Mouse (Mus musculus) limb, embryonic 14.5 days (tissue): ENCODE measurements at regions not wholly inside any gene's neighbourhood (a gene's known extent, or its start where the extent isn't known, plus 50 kb on each side); places are given as distances from the start of the nearest gene placed in this dataset.

Source experiments
- ATAC-seq: fragments of 200-750 bp; cut with Nextera tagmentation; 2 replicates; pipeline ENCODE4 v1.8.0; 2017; ENCODE audit warnings: low read depth, moderate number of reproducible peaks, moderate TSS enrichment; ENCODE audit not compliant: low FRiP score
- DNase-seq: peaks from one replicate; pipeline ENCODE4 v3.0.0-alpha.2; 2015; ENCODE audit warnings: low spot score
- H3K27ac ChIP-seq: fragments of 300-500 bp; sonication (generic); replicated peaks from 2 replicates; pipeline ENCODE4 v1.5.1; 2014; ENCODE audit warnings: low read depth, mild to moderate bottlenecking, low read length, moderate library complexity, mixed read lengths
- H3K27me3 ChIP-seq: fragments of 300-500 bp; sonication (generic); 2 replicates; pipeline ENCODE4 v1.6.1; 2014; ENCODE audit warnings: low read length, mixed read lengths; ENCODE audit not compliant: control insufficient read depth, insufficient read depth
- H3K36me3 ChIP-seq: fragments of 300-500 bp; sonication (generic); 2 replicates; pipeline ENCODE4 v1.6.1; 2014; ENCODE audit warnings: mild to moderate bottlenecking, low read length, moderate library complexity, mixed read lengths; ENCODE audit not compliant: control insufficient read depth, insufficient read depth
- H3K4me1 ChIP-seq: fragments of 300-500 bp; sonication (generic); 2 replicates; pipeline ENCODE4 v1.6.1; 2014; ENCODE audit warnings: antibody characterized with exemption, low read length, mixed read lengths; ENCODE audit not compliant: control insufficient read depth, insufficient read depth
- H3K4me2 ChIP-seq: fragments of 300-500 bp; sonication (generic); replicated peaks from 2 replicates; pipeline ENCODE4 v1.6.1; 2014; ENCODE audit warnings: low read depth, mild to moderate bottlenecking, low read length, moderate library complexity; ENCODE audit not compliant: severe bottlenecking
- H3K4me3 ChIP-seq: fragments of 300-500 bp; sonication (generic); replicated peaks from 2 replicates; pipeline ENCODE4 v1.5.1; 2014; ENCODE audit warnings: low read length
- H3K9ac ChIP-seq: fragments of 300-500 bp; sonication (generic); 2 replicates; pipeline ENCODE4 v1.6.1; 2014; ENCODE audit warnings: mild to moderate bottlenecking, low read depth, low read length, moderate library complexity; ENCODE audit not compliant: severe bottlenecking
- H3K9me3 ChIP-seq: fragments of 300-500 bp; sonication (generic); 2 replicates; pipeline ENCODE4 v1.6.1; 2016; ENCODE audit warnings: low read length; ENCODE audit not compliant: control insufficient read depth
- POLR2A ChIP-seq: fragments of 200-500 bp; IDR thresholded peaks from 2 replicates; pipeline ENCODE4 v1.8.0; 2012; ENCODE audit warnings: inconsistent platforms, mild to moderate bottlenecking, moderate library complexity, borderline replicate concordance; ENCODE audit not compliant: insufficient read depth, insufficient read length; ENCODE audit errors: extremely low read depth
- WGBS: fragments of 180-500 bp; shearing (Covaris S2); extraction: QIAGEN DNeasy Blood & Tissue Kit; methylation state at CpG from one replicate; pipeline ENCODE4 v1.1.7; 2014; 5-methylcytosine and 5-hydroxymethylcytosine counted together

DNA sequence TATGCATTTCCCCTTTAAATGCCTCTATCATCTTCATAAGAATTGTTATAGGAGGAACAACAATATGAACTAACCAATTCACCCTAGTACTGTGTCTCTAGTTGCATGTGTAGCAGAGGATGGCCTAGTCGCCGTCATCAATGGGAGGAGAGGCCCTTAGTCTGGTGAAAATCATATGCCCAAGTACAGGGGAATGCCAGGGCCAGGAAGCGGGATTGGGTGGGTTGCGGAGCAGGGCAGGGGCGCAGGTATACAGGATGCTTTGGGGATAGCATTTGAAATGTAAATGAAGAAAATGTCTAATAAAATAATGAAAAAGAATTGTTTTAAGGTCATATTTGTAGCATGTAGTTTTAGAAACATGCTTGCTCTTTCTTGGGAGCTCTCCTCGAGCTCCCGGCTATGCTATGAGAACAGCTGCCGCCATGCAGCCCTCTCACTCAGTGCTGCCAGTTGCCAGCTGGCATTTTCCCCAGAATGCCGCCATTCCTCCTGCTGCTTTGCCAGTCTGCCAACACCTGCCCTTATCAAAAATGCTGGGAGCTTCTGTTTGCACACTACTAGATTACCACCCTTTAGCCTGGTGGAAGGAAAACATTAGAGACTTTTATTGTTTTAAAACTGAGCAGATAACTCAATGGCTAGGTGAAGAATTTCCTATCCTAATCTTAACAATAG is 848.9 kb downstream of the Brinp3 start:
- ATAC-seq = no peak
- H3K27ac ChIP-seq = no peak overlapping the region
- TF ChIP-seq POLR2A = no peak
- H3K36me3 ChIP-seq = no peaks in the 10 kb centered on the region
- no peak overlapping the region for H3K4me3 ChIP-seq
- no peaks in the 10 kb centered on the region for H3K4me1 ChIP-seq
- H3K9me3 ChIP-seq = no peaks in the 10 kb centered on the region
- H3K4me2 ChIP-seq = no peak overlapping the region
- WGBS = 91% methylated on average over 9 of the region's 9 CpGs
- no peaks in the 10 kb centered on the region for H3K27me3 ChIP-seq
- DNase-seq = no peak
- no peak overlapping the region for H3K9ac ChIP-seq

DNA sequence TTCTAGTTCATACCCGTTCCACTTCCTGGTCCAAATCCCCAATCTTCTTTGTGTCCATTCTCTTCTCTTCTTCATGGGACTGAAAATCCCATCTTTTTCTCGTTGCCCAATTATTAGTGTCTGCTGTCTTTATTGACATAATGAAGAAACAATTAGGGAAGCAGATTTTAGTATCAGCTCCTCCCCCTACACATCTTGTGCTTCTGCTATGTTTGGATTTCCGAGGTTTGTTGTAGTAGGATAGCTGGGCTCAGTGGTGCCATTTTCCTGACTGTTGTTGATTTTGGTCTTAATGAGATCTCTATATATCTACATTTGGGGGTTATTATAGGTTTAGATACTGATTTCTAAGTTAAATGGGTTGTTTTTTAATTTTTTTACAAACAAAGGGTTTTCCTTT is 849.5 kb downstream of the Brinp3 start:
- no peaks in the 10 kb centered on the region for H3K9me3 ChIP-seq
- no peak overlapping the region for H3K4me2 ChIP-seq
- DNase-seq = no peak
- ATAC-seq = no peak
- H3K27ac ChIP-seq = no peak overlapping the region
- H3K4me1 ChIP-seq = no peaks in the 10 kb centered on the region
- H3K9ac ChIP-seq = no peak overlapping the region
- no peak for TF ChIP-seq POLR2A
- no peaks in the 10 kb centered on the region for H3K27me3 ChIP-seq
- H3K4me3 ChIP-seq = no peak overlapping the region
- H3K36me3 ChIP-seq = no peaks in the 10 kb centered on the region
- 85% methylated on average over 3 of the region's 3 CpGs for WGBS
